Mouse (Mus musculus): Measurements from ENCODE around the gene Adcy2.

Gene Adcy2

GRCm38 (mm10) chr13:68998918-68999801, at the start of gene Adcy2:
TSS of gene Adcy2 (minus strand) at chr13:68999541.
- peak within 1 kb of the TSS; percentile 82 for H3K4me3 ChIP-seq (replicated peaks; ENCODE audit: low read length)
- H3K36me3 ChIP-seq (ENCODE audit: insufficient read depth, low read length) = no peaks in the 10 kb centered on the region
- TF ChIP-seq NANOG (IDR thresholded peaks at IDR 0.05; ENCODE audit: borderline replicate concordance, low read length) (no peak), POU5F1 (IDR thresholded peaks at IDR 0.05; ENCODE audit: borderline replicate concordance, low read length) (no peak), CTCF (conservative IDR thresholded peaks at IDR 0.05; ENCODE audit: low read length) (no peak)
- H3K27me3 ChIP-seq (ENCODE audit: insufficient read depth, low read length) = peaks cover 44% of the 10 kb centered on the region
- peaks cover 21% of the 10 kb centered on the region for H3K4me1 ChIP-seq (replicated peaks; ENCODE audit: low read depth, low read length)
- no peaks in the 10 kb centered on the region for H3K9me3 ChIP-seq (ENCODE audit: low read length)

DNA sequence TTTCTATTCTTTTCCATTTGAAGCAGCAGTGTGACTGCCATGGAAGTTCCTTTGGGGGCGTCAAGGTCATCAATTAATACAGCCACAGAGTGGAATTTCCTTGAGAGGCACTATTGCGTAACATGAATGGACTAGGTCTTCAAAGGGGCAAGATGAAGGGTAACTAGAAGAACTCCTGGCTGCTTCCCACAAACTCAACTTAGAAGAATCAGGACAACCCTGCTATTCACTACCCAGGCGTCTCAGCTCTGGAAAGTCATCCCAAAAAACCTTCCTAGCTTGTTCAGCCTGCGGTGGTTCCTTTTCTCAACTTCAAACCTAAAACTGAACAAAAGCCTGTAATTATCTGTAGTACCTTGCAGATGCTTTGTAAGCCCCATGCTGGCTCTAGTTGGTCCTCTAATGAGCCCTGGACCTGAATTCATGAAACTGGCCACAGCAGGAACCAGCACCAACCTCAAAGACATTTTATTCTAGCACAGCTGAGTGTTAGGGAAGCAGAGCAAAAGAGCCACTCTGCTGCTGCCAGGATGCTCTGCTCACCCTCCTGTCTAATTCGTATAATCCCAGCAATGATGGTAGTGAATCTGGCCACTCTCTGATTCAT, 37.8 kb upstream of the Adcy2 start:
- no peak overlapping the region for H3K4me3 ChIP-seq (replicated peaks; ENCODE audit: low read length)
- no peaks in the 10 kb centered on the region for H3K9me3 ChIP-seq (ENCODE audit: low read length)
- H3K36me3 ChIP-seq (ENCODE audit: insufficient read depth, low read length) = no peaks in the 10 kb centered on the region
- TF ChIP-seq NANOG (IDR thresholded peaks at IDR 0.05; ENCODE audit: borderline replicate concordance, low read length) (no peak), POU5F1 (IDR thresholded peaks at IDR 0.05; ENCODE audit: borderline replicate concordance, low read length) (no peak), CTCF (conservative IDR thresholded peaks at IDR 0.05; ENCODE audit: low read length) (no peak)
- H3K27me3 ChIP-seq (ENCODE audit: insufficient read depth, low read length) = no peaks in the 10 kb centered on the region
- no peaks in the 10 kb centered on the region for H3K4me1 ChIP-seq (replicated peaks; ENCODE audit: low read depth, low read length)

GRCm38 (mm10) chr13:69034621-69035020, 35.3 kb upstream of the Adcy2 start:
- Histone ChIP-seq H3K4me3 (replicated peaks; ENCODE audit: low read length) (no peak overlapping the region), H3K4me1 (replicated peaks; ENCODE audit: low read depth, low read length) (no peaks in the 10 kb centered on the region), H3K9me3 (ENCODE audit: low read length) (no peaks in the 10 kb centered on the region), H3K27me3 (ENCODE audit: insufficient read depth, low read length) (no peaks in the 10 kb centered on the region), H3K36me3 (ENCODE audit: insufficient read depth, low read length) (no peaks in the 10 kb centered on the region)
- no peak for TF ChIP-seq NANOG (IDR thresholded peaks at IDR 0.05; ENCODE audit: borderline replicate concordance, low read length)
- TF ChIP-seq CTCF (conservative IDR thresholded peaks at IDR 0.05; ENCODE audit: low read length) = no peak
- no peak for TF ChIP-seq POU5F1 (IDR thresholded peaks at IDR 0.05; ENCODE audit: borderline replicate concordance, low read length)

DNA sequence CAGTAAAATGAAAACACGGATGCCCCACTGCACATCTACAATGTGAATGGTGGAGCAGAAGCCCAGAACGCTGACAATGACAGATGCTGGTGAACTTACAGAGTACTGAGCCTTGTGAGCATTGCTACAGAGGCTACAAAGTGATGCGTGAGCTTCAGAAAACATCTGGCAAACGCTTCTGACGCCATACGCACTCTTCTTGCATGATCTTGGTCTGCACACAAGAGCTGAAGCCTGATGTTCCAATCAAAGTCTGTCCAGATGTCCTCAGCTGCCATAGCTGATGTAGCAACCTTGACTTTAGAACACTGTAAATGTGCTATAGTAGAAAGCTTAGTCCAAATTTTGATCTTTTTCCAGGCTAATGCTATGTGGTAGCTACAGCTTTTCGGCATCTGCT, 34.2 kb upstream of the Adcy2 start:
- Histone ChIP-seq H3K4me1 (replicated peaks; ENCODE audit: low read depth, low read length) (no peaks in the 10 kb centered on the region), H3K4me3 (replicated peaks; ENCODE audit: low read length) (no peak overlapping the region), H3K36me3 (ENCODE audit: insufficient read depth, low read length) (no peaks in the 10 kb centered on the region), H3K9me3 (ENCODE audit: low read length) (no peaks in the 10 kb centered on the region), H3K27me3 (ENCODE audit: insufficient read depth, low read length) (no peaks in the 10 kb centered on the region)
- TF ChIP-seq POU5F1 (IDR thresholded peaks at IDR 0.05; ENCODE audit: borderline replicate concordance, low read length) (no peak), NANOG (IDR thresholded peaks at IDR 0.05; ENCODE audit: borderline replicate concordance, low read length) (no peak), CTCF (conservative IDR thresholded peaks at IDR 0.05; ENCODE audit: low read length) (no peak)

- TF ChIP-seq NANOG (IDR thresholded peaks at IDR 0.05; ENCODE audit: borderline replicate concordance, low read length) = no peak
- TF ChIP-seq POU5F1 (IDR thresholded peaks at IDR 0.05; ENCODE audit: borderline replicate concordance, low read length) = no peak
- no peak for TF ChIP-seq CTCF (conservative IDR thresholded peaks at IDR 0.05; ENCODE audit: low read length)
- H3K27me3 ChIP-seq (ENCODE audit: insufficient read depth, low read length) = no peaks in the 10 kb centered on the region
- H3K9me3 ChIP-seq (ENCODE audit: low read length) = no peaks in the 10 kb centered on the region
- no peaks in the 10 kb centered on the region for H3K4me1 ChIP-seq (replicated peaks; ENCODE audit: low read depth, low read length)
- no peak overlapping the region for H3K4me3 ChIP-seq (replicated peaks; ENCODE audit: low read length)
- no peaks in the 10 kb centered on the region for H3K36me3 ChIP-seq (ENCODE audit: insufficient read depth, low read length)
Measured at GRCm38 (mm10) chr13:69029078-69029757, 29.9 kb upstream of the Adcy2 start.

GRCm38 (mm10) chr13:69024964-69025363, 25.6 kb upstream of the Adcy2 start:
- TF ChIP-seq CTCF (conservative IDR thresholded peaks at IDR 0.05; ENCODE audit: low read length) (no peak), POU5F1 (IDR thresholded peaks at IDR 0.05; ENCODE audit: borderline replicate concordance, low read length) (no peak), NANOG (IDR thresholded peaks at IDR 0.05; ENCODE audit: borderline replicate concordance, low read length) (no peak)
- H3K9me3 ChIP-seq (ENCODE audit: low read length) = no peaks in the 10 kb centered on the region
- no peaks in the 10 kb centered on the region for H3K4me1 ChIP-seq (replicated peaks; ENCODE audit: low read depth, low read length)
- no peaks in the 10 kb centered on the region for H3K27me3 ChIP-seq (ENCODE audit: insufficient read depth, low read length)
- H3K36me3 ChIP-seq (ENCODE audit: insufficient read depth, low read length) = no peaks in the 10 kb centered on the region
- H3K4me3 ChIP-seq (replicated peaks; ENCODE audit: low read length) = no peak overlapping the region

- H3K9me3 ChIP-seq (ENCODE audit: low read length) = no peaks in the 10 kb centered on the region
- H3K4me1 ChIP-seq (replicated peaks; ENCODE audit: low read depth, low read length) = no peaks in the 10 kb centered on the region
- no peak for TF ChIP-seq NANOG (IDR thresholded peaks at IDR 0.05; ENCODE audit: borderline replicate concordance, low read length)
- no peak for TF ChIP-seq CTCF (conservative IDR thresholded peaks at IDR 0.05; ENCODE audit: low read length)
- TF ChIP-seq POU5F1 (IDR thresholded peaks at IDR 0.05; ENCODE audit: borderline replicate concordance, low read length) = no peak
Measured at GRCm38 (mm10) chr13:69023239-69023638, 23.9 kb upstream of the Adcy2 start.

DNA sequence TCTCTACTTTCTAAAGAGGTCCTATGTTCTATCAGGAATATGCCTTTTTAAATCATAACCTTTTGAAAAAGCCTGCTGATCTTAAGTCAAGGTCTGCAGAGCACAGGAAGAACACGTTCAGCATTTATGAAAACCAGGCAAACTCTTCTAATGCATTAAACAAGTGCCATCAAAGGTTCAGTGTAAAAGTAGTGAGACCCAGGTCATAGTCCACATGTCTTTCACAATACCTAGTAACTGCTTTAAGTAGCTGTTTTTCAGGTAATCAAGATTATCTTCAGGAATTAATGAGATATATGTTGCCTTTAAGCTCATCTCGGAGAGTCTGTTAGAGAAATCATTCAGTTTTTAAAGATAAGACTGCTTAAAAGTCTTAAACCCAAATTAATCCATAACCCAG, 21.2 kb upstream of the Adcy2 start:
- no peaks in the 10 kb centered on the region for H3K9me3 ChIP-seq (ENCODE audit: low read length)
- no peak for TF ChIP-seq POU5F1 (IDR thresholded peaks at IDR 0.05; ENCODE audit: borderline replicate concordance, low read length)
- no peak for TF ChIP-seq NANOG (IDR thresholded peaks at IDR 0.05; ENCODE audit: borderline replicate concordance, low read length)
- TF ChIP-seq CTCF (conservative IDR thresholded peaks at IDR 0.05; ENCODE audit: low read length) = no peak
- H3K36me3 ChIP-seq (ENCODE audit: insufficient read depth, low read length) = no peaks in the 10 kb centered on the region
- no peaks in the 10 kb centered on the region for H3K4me1 ChIP-seq (replicated peaks; ENCODE audit: low read depth, low read length)
- H3K4me3 ChIP-seq (replicated peaks; ENCODE audit: low read length) = no peak overlapping the region
- H3K27me3 ChIP-seq (ENCODE audit: insufficient read depth, low read length) = no peaks in the 10 kb centered on the region

More at GRCm38 (mm10) chr13:69023239-69023638, 23.9 kb upstream of the Adcy2 start:
- H3K4me3 ChIP-seq (replicated peaks; ENCODE audit: low read length) = no peak overlapping the region
- H3K27me3 ChIP-seq (ENCODE audit: insufficient read depth, low read length) = no peaks in the 10 kb centered on the region
- no peaks in the 10 kb centered on the region for H3K36me3 ChIP-seq (ENCODE audit: insufficient read depth, low read length)
